Mouse (Mus musculus): ENCODE data around the gene Klrb1b.
"Not testable (repeated sequence)": the region's sequence is repeated elsewhere in the genome, so short reads cannot be mapped to it uniquely, and the experiment has no call there.

The Klrb1b gene

GRCm38 (mm10) chr6:128840669-128841068, 14.5 kb upstream of the Klrb1b start:
- not testable (repeated sequence) for DNase-seq (ENCODE audit: low spot score)

- DNase-seq (ENCODE audit: low spot score), result no peak
These were observed 13.8 kb upstream of the Klrb1b start for GRCm38 (mm10) chr6:128839921-128840320.

GRCm38 (mm10) chr6:128839266-128839771, 13.2 kb upstream of the Klrb1b start:
- peak; percentile 94 for DNase-seq (ENCODE audit: low spot score)

- peak; percentile 90 for DNase-seq (ENCODE audit: low spot score)
These were observed 12.5 kb upstream of the Klrb1b start for GRCm38 (mm10) chr6:128838342-128839265.

- peak; percentile 60 for DNase-seq (ENCODE audit: low spot score)
These were observed 11.6 kb upstream of the Klrb1b start for GRCm38 (mm10) chr6:128837454-128838341.

GRCm38 (mm10) chr6:128836955-128837334, 10.8 kb upstream of the Klrb1b start:
- DNase-seq (ENCODE audit: low spot score), result no peak

- no peak for DNase-seq (ENCODE audit: low spot score)
These were observed 10.2 kb upstream of the Klrb1b start for GRCm38 (mm10) chr6:128836191-128836954.

- no peak for DNase-seq (ENCODE audit: low spot score)
These were observed 9.4 kb upstream of the Klrb1b start for GRCm38 (mm10) chr6:128835571-128835970.

GRCm38 (mm10) chr6:128833046-128833445, 6.9 kb upstream of the Klrb1b start:
- no peak for DNase-seq (ENCODE audit: low spot score)

GRCm38 (mm10) chr6:128829837-128830236, 3.7 kb upstream of the Klrb1b start:
- DNase-seq (ENCODE audit: low spot score), result no peak

GRCm38 (mm10) chr6:128826781-128827180, 650 bp upstream of the Klrb1b start:
- no peak for DNase-seq (ENCODE audit: low spot score)

- no peak for DNase-seq (ENCODE audit: low spot score)
These were observed 7.9 kb downstream of the Klrb1b start for GRCm38 (mm10) chr6:128818083-128818802.

GRCm38 (mm10) chr6:128808532-128808931, 17.6 kb downstream of the Klrb1b start:
- no peak for DNase-seq (ENCODE audit: low spot score)

GRCm38 (mm10) chr6:128807021-128807420, 19.1 kb downstream of the Klrb1b start:
- DNase-seq (ENCODE audit: low spot score), result no peak

- DNase-seq (ENCODE audit: low spot score), result peak; percentile 80
These were observed 21.1 kb downstream of the Klrb1b start for GRCm38 (mm10) chr6:128804823-128805640.

- peak; percentile 96 for DNase-seq (ENCODE audit: low spot score)
These were observed 22.9 kb downstream of the Klrb1b start for GRCm38 (mm10) chr6:128802999-128803857.

GRCm38 (mm10) chr6:128802557-128802956, 23.6 kb downstream of the Klrb1b start:
- DNase-seq (ENCODE audit: low spot score), result peak; percentile 11

- not testable (repeated sequence) for DNase-seq (ENCODE audit: low spot score)
These were observed 25.4 kb downstream of the Klrb1b start for GRCm38 (mm10) chr6:128800696-128801095.

- no peak for DNase-seq (ENCODE audit: low spot score)
These were observed 26.2 kb downstream of the Klrb1b start for GRCm38 (mm10) chr6:128799896-128800270.

Measured in embryo, embryonic 10 days (tissue).